Mouse (Mus musculus) embryo, embryonic 10 days (tissue): ENCODE results near the gene Rab5a.
"Not testable (repeated sequence)": the region's sequence is repeated elsewhere in the genome, so short reads cannot be mapped to it uniquely, and the experiment has no call there.

Source experiments
- DNase-seq: peaks from one replicate; pipeline ENCODE4 v3.0.0-alpha.2; 2015; ENCODE audit warnings: low spot score

The Rab5a gene

DNA sequence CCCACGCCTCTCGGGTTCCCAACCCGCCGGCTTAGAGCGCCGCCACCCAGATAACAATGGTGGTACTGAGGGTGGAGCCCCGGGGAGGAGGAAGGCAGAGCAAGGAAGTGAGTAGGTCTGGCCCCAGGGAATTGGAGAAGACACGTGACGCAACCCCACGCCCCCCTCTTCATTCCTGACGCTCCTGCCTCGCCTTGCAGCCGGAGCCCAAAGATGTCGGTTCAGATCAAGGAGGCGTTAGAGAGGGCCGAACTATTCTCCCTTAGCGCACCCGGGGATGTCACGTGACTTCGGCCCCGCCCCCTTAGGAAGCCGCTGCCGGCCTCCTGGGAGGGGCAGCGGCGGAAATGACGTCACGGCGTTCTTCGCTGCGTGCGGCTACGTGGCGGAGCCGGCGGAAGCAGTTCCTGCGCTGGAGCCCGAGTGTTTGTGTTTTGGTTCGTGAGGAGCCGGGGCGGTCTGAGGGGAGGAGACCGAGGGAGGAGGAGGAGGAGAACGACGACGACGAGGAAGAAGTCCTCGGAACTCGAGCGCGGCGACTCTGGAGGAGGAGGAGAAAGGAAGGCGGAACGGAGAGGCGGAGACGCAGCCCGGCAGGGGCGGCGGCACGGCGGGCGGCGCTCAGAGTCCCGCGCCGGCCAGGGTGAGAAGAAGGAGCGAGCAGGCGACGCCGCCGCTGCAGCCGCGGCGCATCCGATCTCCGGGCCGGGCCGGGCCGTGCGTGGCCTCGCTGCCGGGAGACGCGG, at the start of gene Rab5a:
Gene Rab5a, plus strand, starts transcription at position 377 of the 746 bp plus-strand sequence.
- DNase-seq: peak; percentile 99

DNA sequence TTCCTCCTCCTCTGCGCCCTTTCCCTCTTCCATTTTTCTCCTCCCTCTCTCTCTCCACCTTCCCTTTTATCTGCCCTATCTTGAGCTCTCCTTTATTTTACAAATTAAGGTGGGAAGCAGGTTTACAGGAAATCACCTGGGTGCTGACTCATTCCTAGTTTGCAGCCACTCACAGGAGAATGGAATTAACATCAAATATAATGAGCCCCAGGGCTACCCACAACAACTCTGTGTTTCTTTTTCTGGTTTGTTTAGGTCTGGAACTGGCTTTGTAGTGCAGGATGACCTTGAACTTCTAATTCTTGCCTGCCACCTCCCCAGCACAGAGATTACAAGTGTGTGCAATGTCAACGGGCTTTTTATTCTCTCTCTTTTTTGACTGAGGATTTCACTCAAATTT, 22.9 kb upstream of the Rab5a start:
- DNase-seq: no peak

DNA sequence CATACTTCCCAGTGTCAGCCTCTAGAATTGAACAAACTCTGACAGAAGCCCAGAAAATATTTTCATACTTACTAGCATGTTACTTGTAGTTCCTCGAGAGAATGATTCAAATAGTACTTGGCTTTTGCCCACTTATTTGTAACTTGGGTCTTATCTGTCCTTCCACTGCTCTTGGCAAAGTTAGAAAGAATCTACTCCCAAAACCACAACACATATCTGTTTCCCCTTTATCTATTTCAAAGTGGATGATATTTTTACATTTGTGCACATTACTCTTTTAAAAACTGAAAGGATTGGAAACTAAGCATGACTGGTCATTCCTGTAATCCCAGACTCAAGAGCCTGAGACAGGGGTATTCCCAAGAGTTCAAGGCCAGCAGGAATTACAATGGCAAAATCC, 22.3 kb upstream of the Rab5a start:
- no peak for DNase-seq

DNA sequence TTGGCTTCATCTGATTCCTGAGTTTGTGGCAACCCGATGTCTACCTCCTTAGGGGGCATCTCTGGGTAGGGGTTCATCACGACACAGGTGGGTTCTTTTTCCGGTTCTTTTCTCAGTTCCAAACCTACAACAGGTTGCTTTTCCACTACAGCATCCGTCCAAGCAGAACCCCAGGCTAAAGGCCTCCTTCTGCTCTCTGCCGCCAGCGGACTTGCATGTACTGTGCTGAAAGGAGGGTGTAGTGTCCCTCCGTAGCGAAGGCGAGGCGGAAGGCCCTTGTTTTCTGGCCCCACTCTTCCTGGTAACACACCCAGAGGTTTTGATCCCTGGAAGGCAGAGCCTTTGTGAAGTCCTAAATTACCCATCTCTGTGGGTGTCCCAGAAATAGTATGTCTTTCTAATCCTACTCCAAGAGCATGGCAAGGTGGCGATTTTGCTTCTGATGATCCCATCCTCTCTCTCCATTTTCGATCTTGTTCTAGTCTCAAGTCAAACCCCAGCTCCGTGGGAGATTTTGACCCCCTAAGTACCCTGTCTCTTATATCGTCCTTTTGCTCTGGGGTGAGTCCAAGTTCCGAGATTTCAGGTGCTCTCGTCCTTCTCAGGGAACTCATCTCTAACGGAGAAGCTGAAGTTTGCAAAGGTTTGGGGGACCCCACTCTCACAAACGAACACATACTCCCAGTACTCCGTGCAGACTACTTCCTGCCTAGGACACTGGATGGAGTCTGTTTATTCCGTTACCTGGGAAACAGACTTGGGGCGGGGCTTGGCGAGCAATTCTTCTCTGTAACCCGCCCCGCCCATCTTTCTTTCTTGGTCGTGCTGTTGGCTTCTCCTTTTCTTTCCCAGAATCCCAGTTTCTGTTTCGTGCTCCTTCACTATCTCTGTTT, 16.2 kb upstream of the Rab5a start, which contains the start of gene Efhb:
Gene Efhb, minus strand, starts transcription at position 719 of the 893 bp plus-strand sequence.
- DNase-seq: peak; percentile 84

DNA sequence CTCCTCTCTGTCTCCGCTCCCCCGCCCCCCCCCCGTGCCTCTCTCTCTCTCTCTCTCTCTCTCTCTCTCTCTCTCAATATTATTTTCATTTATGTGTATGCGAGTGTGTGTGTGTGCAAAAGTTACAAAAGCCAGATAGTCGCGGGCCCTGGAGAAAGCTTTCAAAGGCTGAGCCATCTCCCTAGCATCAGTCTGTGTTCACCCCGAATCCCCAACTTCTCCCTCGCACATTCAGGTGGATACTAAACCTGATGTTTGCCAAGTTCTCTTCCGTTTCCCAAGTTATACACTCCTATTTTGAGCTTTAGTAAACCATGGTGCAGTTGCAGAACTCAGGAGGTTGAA, 15.6 kb upstream of the Rab5a start:
- no peak for DNase-seq

DNA sequence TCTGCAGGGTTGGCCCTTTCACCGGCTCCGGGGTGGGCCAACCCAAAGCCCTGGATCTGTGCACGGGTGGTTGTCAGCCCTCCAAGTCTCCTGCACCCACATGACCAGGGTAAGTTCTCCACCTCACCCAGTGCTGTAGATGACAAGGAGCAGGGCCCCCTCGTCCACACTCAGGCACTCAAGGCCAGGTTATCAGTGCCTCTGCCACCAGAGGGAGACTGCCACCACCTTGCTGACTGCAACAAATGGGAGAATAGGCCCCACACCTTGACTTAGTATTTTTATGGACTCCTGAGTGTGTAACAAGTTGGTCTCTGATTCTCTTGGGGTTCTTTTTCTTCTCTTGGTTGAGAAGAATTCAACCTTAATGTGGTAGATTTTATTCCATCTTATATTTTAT, 13.5 kb upstream of the Rab5a start:
- peak; percentile 11 for DNase-seq

DNA sequence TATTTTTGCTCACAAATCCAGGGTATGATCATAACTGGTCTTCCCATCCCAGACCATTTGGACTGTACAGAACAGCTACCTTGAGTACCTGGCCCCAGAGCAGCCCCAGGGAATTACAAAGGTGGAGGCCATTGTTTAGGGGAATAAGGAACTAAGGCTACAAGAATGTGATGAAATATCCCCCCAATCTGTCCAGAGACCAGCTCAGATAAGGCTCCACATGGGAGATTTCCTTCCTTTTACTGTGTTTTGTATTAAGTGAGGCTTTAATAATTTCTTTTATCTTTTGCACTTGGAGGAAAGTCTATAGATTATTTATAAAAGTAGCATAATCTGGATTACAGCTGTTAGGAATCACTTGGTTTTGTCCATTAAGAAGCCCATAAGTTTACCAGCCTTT, 10.3 kb upstream of the Rab5a start:
- DNase-seq: no peak

DNA sequence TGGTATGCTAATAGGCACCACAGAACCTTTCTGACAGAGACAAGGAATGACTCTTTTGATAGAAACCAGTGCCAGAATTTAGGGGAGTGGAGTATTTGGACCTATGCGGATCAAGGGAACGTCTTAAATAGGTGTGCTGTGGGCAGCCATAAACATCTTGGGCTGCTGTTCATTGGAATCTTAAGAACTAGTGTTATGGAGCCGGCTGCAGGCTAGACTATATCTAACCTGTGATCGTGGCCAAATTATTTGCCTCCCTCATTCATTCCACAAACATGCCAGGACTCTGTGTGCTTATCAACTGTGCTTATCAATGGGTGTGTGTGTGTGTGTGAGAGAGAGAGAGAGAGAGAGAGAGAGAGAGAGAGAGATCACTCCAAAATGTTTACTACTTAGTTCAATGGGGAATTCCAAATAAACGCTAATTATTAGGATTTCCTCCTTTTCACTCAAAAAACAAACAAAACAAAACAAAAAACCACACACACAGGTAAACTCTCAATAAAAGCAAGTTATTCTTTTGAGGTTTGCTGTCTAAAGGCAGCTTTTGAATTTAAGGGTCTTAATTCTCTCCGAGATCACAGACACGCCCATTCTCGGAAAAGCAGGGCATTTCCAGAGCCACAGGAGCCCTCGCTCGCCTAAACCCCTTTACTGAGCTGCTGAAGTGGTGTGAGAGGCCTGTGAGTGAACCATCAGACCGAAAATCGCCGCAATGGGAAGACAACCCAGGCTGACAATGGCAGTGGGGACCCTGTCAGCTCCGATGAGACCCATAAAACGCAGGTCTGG, 772 bp upstream of the Rab5a start:
- no peak for DNase-seq

DNA sequence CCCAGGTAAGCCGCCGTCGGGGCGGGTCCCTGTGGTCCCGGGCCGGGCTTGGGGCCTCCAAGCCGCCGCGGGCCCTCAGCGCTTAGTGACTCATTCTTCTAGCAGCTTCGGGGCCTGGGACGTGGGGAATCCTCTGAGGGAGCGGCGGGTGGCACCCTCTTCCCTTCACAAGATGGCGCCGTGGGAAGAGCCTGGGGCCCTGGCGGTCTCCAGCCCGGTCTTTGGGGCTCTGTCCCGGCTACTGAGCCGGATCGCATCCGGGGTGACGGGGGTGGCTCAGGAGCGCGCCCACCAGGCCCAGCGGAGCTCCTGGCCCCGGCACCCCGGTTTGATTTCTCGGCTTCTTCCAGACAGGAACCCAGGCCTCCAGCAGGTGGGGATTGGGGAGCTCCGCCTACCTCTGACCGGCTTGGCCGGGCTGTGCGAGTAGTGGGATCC, 589 bp downstream of the Rab5a start:
- DNase-seq: peak; percentile 54

DNA sequence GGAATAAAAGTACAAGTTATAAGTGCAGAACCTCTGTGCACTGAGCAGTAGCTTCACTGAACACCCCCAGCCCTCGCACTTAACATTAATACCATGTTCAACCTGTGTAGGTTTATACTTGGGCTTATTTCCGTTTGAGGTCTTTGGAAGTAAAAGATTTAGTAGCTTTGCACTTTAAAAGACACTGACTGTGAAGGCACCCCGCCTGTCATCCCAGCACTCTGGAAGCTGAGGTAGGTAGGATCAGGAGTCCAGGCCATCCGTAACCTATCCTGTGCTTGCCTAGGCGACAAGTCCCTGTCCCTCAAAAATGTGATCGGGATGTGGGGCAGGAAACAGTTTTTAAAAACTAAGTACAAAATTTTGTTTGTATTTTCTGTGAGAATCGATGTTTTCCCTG, 1.4 kb downstream of the Rab5a start:
- DNase-seq: no peak

DNA sequence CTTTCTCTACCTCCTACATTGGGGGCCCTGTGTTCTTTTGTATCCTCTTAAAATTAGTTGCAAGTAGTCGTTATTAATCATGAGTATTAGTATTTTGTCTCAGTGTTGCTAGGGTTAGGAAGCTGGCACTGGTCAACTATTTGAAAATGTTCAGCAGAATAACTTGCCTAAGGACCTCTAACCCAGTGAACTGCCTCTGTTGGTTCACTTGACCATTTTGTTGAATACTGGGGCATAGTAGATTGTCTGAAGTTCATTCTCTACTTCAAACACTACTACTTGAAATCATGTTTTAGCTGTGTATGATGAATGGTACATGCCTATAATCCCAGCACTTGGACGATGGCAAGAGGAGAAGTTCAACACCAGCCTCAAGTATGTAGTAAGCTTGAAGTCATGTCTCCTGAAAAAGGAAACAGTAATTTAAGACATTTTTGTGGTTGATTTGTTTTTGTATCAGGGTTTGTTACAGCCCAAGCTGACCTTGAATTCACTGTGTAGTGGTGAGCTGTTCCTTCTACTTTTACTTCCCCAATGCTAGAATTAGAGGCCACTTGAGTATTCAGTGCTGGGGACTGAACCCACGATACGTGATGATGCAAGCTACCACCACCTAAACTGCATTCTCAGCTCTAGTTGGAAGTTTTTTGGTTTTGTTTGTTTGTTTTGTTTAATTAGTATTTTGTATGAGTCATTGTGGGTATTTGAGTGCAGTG, 9.4 kb downstream of the Rab5a start:
- no peak for DNase-seq

DNA sequence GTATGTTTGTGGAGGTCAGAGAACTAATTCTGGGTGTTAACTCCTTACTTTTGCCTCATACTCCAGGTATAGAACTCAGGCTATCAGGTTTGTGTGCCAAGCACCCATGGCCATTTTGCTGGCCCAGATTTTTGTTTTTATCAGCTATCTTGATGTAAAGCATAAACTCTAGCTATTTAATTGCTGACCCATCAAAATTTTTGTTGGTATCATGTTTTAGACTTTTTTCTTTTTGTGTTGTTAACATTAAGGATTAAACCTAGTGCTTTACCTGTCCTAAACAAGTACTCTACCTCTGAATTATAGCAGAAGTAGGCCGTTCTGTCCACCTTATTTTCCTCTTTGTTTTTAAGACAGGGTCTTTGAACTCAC, 10.0 kb downstream of the Rab5a start:
- DNase-seq: no peak

DNA sequence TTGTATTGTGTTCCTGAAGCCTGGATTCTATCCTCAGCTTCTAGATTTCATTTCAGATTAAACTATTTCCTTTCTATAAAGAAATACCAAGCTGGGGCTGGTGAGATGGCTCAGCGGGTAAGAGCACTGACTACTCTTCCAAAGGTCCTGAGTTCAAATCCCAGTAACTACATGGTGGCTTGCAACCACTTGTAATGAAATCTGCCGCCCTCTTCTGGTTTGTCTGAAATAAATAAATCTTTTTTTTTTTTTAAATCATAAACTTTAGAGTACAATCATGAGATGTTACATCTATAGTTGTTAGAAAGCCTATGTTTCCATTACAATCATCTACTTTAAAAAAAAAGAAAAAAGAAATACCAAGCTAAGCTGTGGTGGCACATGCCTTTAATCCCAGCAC, 23.9 kb downstream of the Rab5a start:
- no peak for DNase-seq

DNA sequence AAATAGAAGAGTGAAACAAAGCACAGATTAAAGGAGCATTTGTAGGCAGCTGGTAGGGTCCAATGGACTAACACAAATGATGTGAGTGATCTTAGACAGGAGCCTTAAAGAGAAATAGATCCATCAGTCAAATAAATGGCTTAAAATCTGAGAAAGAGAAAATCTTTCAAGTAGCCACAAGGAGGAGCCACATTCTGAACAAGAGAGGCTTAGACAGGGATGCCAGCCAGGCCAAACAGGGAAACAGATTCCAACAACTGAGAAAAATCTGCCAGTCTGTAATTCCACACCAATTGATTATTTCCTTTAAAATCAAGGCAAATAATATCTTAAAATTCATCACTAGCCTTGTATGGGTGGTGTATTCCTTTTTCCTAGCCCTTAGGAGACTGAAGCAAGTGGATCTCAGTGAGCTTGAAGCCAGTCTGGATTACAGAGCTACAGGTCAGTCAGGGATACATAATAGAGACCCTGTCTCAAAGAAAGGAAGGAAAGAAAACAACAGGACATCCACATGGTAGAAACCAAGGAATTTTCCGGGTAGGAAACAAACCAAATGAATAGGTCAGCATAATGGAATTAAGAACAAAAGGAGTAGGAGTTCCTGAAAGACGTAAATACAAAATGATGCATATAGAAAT, 33.4 kb downstream of the Rab5a start:
- peak; percentile 32 for DNase-seq

DNA sequence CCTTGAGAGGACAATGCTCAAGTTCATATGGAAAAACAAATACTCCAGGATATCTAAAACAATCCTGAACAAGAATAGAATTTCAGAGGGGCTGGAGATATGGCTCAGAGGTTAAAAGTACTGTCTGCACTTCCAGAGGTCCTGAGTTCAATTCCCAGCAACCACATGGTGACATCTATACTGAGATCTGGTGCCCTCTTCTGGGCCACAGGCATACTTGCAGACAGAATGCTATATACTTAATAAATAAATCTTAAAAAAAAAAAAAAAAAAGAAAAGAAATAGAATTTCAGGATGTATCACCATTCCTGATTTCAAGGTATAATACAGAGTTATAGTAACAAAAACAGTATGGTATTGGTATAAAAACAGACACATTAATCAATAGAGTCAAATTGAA, 40.3 kb downstream of the Rab5a start:
- no peak for DNase-seq

DNA sequence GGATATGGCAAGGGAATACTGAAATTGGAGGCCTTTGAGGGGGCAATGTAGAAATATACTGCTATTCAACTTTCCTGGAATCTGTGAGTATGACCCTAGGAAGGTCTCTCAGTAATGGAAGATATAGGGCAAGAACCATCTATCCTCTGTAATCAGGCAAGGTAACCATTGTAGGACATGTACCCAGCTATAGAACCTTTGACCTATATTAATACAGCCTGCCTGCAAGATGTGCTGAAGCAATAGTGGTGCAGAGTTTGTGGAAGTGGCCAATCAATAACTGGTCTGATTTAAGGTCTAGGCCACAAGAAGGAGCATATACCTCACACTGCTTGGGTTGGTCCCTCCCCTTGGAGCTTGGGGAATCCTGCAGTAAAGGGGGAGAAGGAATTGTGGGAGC, 41.5 kb downstream of the Rab5a start:
- DNase-seq: no peak

DNA sequence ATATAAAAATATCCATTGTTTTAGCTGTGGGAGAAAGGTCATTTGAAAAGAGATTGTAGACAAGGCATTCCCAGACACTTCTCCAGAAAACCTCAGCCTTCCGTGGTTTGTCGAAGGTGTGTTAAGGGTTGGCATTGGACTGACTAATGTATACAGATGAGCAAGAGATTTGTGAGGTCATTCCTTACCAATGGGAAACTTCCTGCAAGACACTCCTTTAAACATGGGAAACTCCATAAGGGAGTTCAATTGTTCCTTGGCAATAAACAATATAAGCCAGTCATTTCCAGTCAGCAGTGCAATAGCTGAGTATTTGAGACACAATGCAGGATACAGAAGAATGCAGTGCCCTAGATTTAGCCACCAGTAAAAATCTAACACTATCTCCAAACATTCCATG, 49.0 kb downstream of the Rab5a start:
- DNase-seq: no peak

DNA sequence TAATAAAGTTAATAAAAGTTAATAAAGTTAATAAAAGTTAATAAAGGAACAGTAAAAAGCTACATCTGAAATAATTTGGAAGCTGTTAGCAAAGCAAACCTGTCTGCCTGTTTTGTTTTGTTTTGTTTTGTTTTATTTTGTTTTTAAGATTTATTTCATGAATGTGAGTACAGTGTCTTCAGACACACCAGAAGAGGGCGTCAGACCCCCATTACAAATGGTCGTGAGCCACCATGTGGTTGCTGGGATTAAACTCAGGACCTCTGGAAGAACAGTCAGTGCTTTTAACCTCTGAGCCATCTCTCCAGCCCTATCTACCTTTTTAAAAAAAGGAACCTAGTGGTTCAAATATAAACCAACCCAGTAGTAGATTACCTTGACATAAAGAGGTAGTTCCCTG, 52.1 kb downstream of the Rab5a start:
- no peak for DNase-seq

DNA sequence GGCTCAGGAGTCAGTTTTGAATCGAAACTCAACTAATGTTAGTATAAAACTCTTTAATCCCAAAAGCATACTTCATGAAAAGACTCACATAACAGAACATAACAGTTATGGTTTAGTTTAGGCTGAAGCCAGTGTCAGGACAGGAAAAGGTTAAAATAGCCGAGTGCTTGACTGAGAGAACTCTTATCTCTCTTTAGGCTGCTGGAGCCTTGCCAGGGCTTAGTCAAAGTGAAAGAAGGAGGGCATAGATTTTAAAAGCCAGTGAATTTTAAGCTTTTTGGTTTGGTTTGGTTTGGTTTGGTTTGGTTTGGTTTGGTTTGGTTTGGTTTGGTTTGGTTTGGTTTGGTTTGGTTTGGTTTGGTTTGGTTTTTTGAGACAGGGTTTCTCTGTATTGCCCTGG, 53.4 kb downstream of the Rab5a start:
- no peak for DNase-seq

DNA sequence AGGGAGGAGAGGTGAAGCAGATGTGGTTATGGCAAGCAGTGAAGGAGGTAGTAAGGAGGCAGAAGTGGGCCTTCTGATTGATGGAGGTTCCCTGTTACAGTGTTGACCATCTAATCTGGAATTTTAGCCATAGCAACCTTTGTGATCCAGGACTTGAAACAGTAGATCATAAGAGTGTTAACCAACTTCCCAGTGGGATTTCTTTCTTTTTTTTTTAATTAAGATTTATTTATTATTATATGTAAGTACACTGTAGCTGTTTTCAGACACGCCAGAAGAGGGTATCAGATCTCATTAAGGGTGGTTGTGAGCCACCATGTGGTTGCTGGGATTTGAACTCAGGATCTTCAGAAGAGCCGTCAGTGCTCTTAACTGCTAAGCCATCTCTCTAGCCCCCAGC, 60.3 kb downstream of the Rab5a start, which contains the start of gene Pp2d1:
Gene Pp2d1, minus strand, starts transcription at position 101 of the 400 bp plus-strand sequence.
- not testable (repeated sequence) for DNase-seq

DNA sequence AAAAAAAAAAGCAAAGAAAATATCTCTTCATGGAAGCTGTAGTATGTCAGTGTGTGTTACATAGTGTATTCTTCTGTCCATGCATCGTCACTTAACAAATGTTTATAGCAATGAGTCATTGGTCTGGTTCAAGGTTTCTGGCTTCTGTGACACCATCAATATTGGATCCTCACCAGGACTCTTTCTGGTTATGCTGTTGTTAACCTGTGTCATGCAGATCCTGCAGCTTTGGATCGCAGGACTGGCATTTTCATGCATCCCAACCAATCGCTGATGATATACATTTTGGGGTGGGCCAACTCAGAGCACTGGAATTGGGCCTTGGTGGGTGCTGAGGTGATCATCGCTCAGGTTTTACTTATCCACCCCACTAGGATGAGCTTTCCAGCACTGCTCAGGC, 63.5 kb downstream of the Rab5a start:
- no peak for DNase-seq
